Mouse (Mus musculus) bone marrow macrophage, adult 2 months (primary cell): ENCODE results near the gene Olig3. TPM values are rescaled to one million over a fixed set of nuclear protein-coding genes. Genes with fewer than 3 reads are reported as not detected.
"Not testable (repeated sequence)": the region's sequence is repeated elsewhere in the genome, so short reads cannot be mapped to it uniquely, and the experiment has no call there.

Experiments used
- H3K27ac ChIP-seq: 2 replicates; pipeline ENCODE4 v1.5.1; 2012; ENCODE audit warnings: low read depth, low read length; ENCODE audit not compliant: insufficient read depth
- H3K4me1 ChIP-seq: 2 replicates; pipeline ENCODE4 v1.6.1; 2012; ENCODE audit warnings: low read length; ENCODE audit not compliant: control insufficient read depth, insufficient read depth
- H3K4me3 ChIP-seq: 2 replicates; pipeline ENCODE4 v1.5.1; 2012; ENCODE audit warnings: mild to moderate bottlenecking, low read length, moderate library complexity; ENCODE audit not compliant: insufficient read depth
- CTCF ChIP-seq: IDR thresholded peaks from 2 replicates; pipeline ENCODE4 v1.5.1; 2012; ENCODE audit warnings: low read depth, mild to moderate bottlenecking, low read length, moderate library complexity
- POLR2A ChIP-seq: IDR thresholded peaks from 2 replicates; pipeline ENCODE4 v1.6.1; 2012; ENCODE audit warnings: mild to moderate bottlenecking, low read depth, low read length, borderline replicate concordance
- polyA plus RNA-seq: library from polyadenylated mRNA; stranded (reverse); fragments of >200 nt; gene quantifications from 2 replicates; pipeline ENCODE4 v1.2.4, GENCODE M21; 2012; ENCODE audit not compliant: missing spikeins, insufficient read depth, insufficient read length

Gene Olig3
- polyA plus RNA-seq, 1 experiment: not detected

- Histone ChIP-seq H3K4me3 (no peak overlapping the region), H3K4me1 (no peaks in the 10 kb centered on the region), H3K27ac (no peak overlapping the region)
- TF ChIP-seq POLR2A (no peak), CTCF (no peak)
Observed at GRCm38 (mm10) chr10:19361539-19362293, 5.4 kb downstream of the Olig3 start.

GRCm38 (mm10) chr10:19362294-19362590 is 5.9 kb downstream of the Olig3 start:
- H3K27ac ChIP-seq: no peak overlapping the region
- no peak overlapping the region for H3K4me3 ChIP-seq
- TF ChIP-seq POLR2A (no peak), CTCF (no peak)
- no peaks in the 10 kb centered on the region for H3K4me1 ChIP-seq

- no peaks in the 10 kb centered on the region for H3K4me1 ChIP-seq
- H3K27ac ChIP-seq: no peak overlapping the region
- H3K4me3 ChIP-seq: no peak overlapping the region
- no peak for TF ChIP-seq POLR2A
- TF ChIP-seq CTCF: no peak
Observed at GRCm38 (mm10) chr10:19362861-19363260, 6.5 kb downstream of the Olig3 start.

- Histone ChIP-seq H3K4me3 (no peak overlapping the region), H3K4me1 (no peaks in the 10 kb centered on the region), H3K27ac (no peak overlapping the region)
- TF ChIP-seq POLR2A: no peak
Observed at GRCm38 (mm10) chr10:19363365-19363764, 7.0 kb downstream of the Olig3 start.

- Histone ChIP-seq H3K4me1 (no peaks in the 10 kb centered on the region), H3K27ac (no peak overlapping the region), H3K4me3 (no peak overlapping the region)
- TF ChIP-seq CTCF: no peak
- no peak for TF ChIP-seq POLR2A
Observed at GRCm38 (mm10) chr10:19369143-19369542, 12.8 kb downstream of the Olig3 start.

GRCm38 (mm10) chr10:19370146-19370545 is 13.8 kb downstream of the Olig3 start:
- H3K4me3 ChIP-seq: no peak overlapping the region

GRCm38 (mm10) chr10:19372263-19372662 is 15.9 kb downstream of the Olig3 start:
- no peak overlapping the region for H3K27ac ChIP-seq
- TF ChIP-seq CTCF (no peak), POLR2A (no peak)
- H3K4me1 ChIP-seq: no peaks in the 10 kb centered on the region
- no peak overlapping the region for H3K4me3 ChIP-seq

More at GRCm38 (mm10) chr10:19370146-19370545, 13.8 kb downstream of the Olig3 start:
- Histone ChIP-seq H3K4me1 (no peaks in the 10 kb centered on the region), H3K27ac (no peak overlapping the region)
- TF ChIP-seq CTCF (no peak), POLR2A (no peak)

GRCm38 (mm10) chr10:19373797-19374196 is 17.5 kb downstream of the Olig3 start:
- Histone ChIP-seq H3K27ac (no peak overlapping the region), H3K4me1 (no peaks in the 10 kb centered on the region), H3K4me3 (no peak overlapping the region)
- no peak for TF ChIP-seq POLR2A
- no peak for TF ChIP-seq CTCF

GRCm38 (mm10) chr10:19374311-19374710 is 18.0 kb downstream of the Olig3 start:
- Histone ChIP-seq H3K4me3 (no peak overlapping the region), H3K4me1 (no peaks in the 10 kb centered on the region), H3K27ac (no peak overlapping the region)
- TF ChIP-seq POLR2A (no peak), CTCF (no peak)

- TF ChIP-seq POLR2A: no peak
- no peak for TF ChIP-seq CTCF
- H3K4me1 ChIP-seq: no peaks in the 10 kb centered on the region
- no peak overlapping the region for H3K27ac ChIP-seq
- no peak overlapping the region for H3K4me3 ChIP-seq
Observed at GRCm38 (mm10) chr10:19375838-19376237, 19.5 kb downstream of the Olig3 start.

- not testable (repeated sequence) for H3K4me3 ChIP-seq, H3K27ac ChIP-seq, H3K4me1 ChIP-seq
Observed at GRCm38 (mm10) chr10:19380971-19381370, 24.6 kb downstream of the Olig3 start.
